Mouse (Mus musculus) intestine, postnatal 0 days (tissue): ENCODE measurements around the gene Pnpla5. TPM values are rescaled to one million over a fixed set of nuclear protein-coding genes. Genes with fewer than 3 reads are reported as not detected.
A peak's percentile ranks its signal among the peaks of the same experiment; 100 is the strongest.

Experiments
- ATAC-seq: fragments of 200-750 bp; cut with Nextera tagmentation; 2 replicates; pipeline ENCODE4 v1.8.0; 2017; ENCODE audit warnings: mild to moderate bottlenecking, moderate TSS enrichment, moderate library complexity
- H3K27ac ChIP-seq: fragments of 300-500 bp; sonication (generic); 2 replicates; pipeline ENCODE4 v1.5.1; 2014; ENCODE audit warnings: mild to moderate bottlenecking, low read depth, low read length, moderate library complexity
- H3K27me3 ChIP-seq: fragments of 300-500 bp; sonication (generic); replicated peaks from 2 replicates; pipeline ENCODE4 v1.6.1; 2014; ENCODE audit warnings: low read length, mixed read lengths; ENCODE audit not compliant: control insufficient read depth, insufficient read depth
- H3K36me3 ChIP-seq: fragments of 300-500 bp; sonication (generic); 2 replicates; pipeline ENCODE4 v1.6.1; 2014; ENCODE audit warnings: mild to moderate bottlenecking, moderate library complexity; ENCODE audit not compliant: control insufficient read depth, insufficient read depth
- H3K4me1 ChIP-seq: fragments of 300-500 bp; sonication (generic); replicated peaks from 2 replicates; pipeline ENCODE4 v1.6.1; 2014; ENCODE audit warnings: antibody characterized with exemption, low read length, mixed read lengths; ENCODE audit not compliant: control insufficient read depth, insufficient read depth
- H3K4me2 ChIP-seq: fragments of 300-500 bp; sonication (generic); replicated peaks from 2 replicates; pipeline ENCODE4 v1.6.1; 2014; ENCODE audit warnings: low read depth, mild to moderate bottlenecking, moderate library complexity
- H3K4me3 ChIP-seq: fragments of 300-500 bp; sonication (generic); 2 replicates; pipeline ENCODE4 v1.5.1; 2014; ENCODE audit warnings: low read depth, low read length
- H3K9ac ChIP-seq: fragments of 300-500 bp; sonication (generic); 2 replicates; pipeline ENCODE4 v1.6.1; 2014; ENCODE audit warnings: mild to moderate bottlenecking, low read depth, low read length
- H3K9me3 ChIP-seq: fragments of 300-500 bp; sonication (generic); 2 replicates; pipeline ENCODE4 v1.6.1; 2016; ENCODE audit warnings: mixed run types; ENCODE audit not compliant: control insufficient read depth
- CTCF ChIP-seq: sonication (generic); IDR thresholded peaks from 2 replicates; pipeline ENCODE4 v1.5.1; 2016; ENCODE audit warnings: low read depth, mild to moderate bottlenecking, control low read depth, antibody characterized with exemption, moderate library complexity
- WGBS: fragments of 180-500 bp; shearing (Covaris S2); extraction: QIAGEN DNeasy Blood & Tissue Kit; methylation state at CpG from one replicate; pipeline ENCODE4 v1.1.7; 2014; 5-methylcytosine and 5-hydroxymethylcytosine counted together
- microRNA-seq: library from miRNA; unstranded; fragments of <30 nt; microRNA quantifications from one replicate; pipeline ENCODE4, GENCODE M21; 2016
- polyA plus RNA-seq: library from polyadenylated mRNA; unstranded; fragments of >200 nt; fragmentation: Nextera tagmentation; extraction: Ambion mirVana; gene quantifications from 2 replicates; pipeline ENCODE4 v1.2.1, GENCODE M21; 2015

Pnpla5 gene
- polyA plus RNA-seq, 1 experiment from 2014 or later, result not detected

DNA sequence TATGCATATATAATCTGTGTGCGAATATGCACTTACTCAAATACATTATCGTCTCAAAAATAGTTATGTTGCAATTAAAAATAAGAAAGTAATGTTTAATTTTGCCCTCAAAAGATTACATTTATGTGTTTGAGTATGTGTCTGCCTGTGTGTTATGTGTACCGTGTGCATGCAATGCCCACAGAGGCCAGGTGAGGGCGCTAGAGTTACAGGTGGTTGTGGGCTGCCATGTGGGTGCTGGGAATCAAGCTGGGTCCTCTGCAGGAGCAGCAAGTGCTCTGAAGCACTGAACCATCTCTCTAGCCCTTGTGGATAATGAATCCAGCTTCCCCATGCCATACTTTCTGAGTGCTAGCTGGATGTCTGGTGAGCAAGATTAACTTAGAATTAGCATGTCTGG, 57.3 kb downstream of the Pnpla5 start:
- Histone ChIP-seq H3K27ac (no peak overlapping the region), H3K9me3 (peaks cover 3% of the 10 kb centered on the region; the same call in 1 of the 2 replicates), H3K4me2 (no peak overlapping the region), H3K36me3 (no peaks in the 10 kb centered on the region), H3K27me3 (peaks cover 24% of the 10 kb centered on the region), H3K9ac (no peak overlapping the region), H3K4me1 (no peaks in the 10 kb centered on the region), H3K4me3 (no peak overlapping the region)
- no peak for ATAC-seq
- WGBS, result 67% methylated on average over 4 of the region's 4 CpGs
- TF ChIP-seq CTCF, result peak; percentile 28

GRCm38 (mm10) chr15:84065140-84065539, 57.8 kb downstream of the Pnpla5 start, which contains the start of gene Efcab6:
Gene Efcab6, minus strand, starts transcription at chr15:84065379.
- Histone ChIP-seq H3K4me3 (0 out of 2 replicates have a peak within 1 kb of the TSS, but pooled peaks have one; percentile 9), H3K4me1 (no peaks in the 10 kb centered on the region), H3K27me3 (peaks cover 19% of the 10 kb centered on the region), H3K4me2 (peak within 1 kb of the TSS; percentile 35), H3K9ac (no peak within 1 kb of the TSS), H3K9me3 (peaks cover 3% of the 10 kb centered on the region; the same call in 1 of the 2 replicates), H3K36me3 (no peaks in the 10 kb centered on the region), H3K27ac (no peak within 1 kb of the TSS)
- no peak for TF ChIP-seq CTCF
- ATAC-seq, result no peak
- WGBS, result 2% methylated on average over 29 of the region's 29 CpGs

Small RNA genes within 50 kb of the gene (microRNA-seq; reads per million reads assigned to microRNA genes)
- gene Mir6392, result not detected

Other genes with a start within 250 kb of the Pnpla5 start
- gene Efcab6, start 57.8 kb downstream of the Pnpla5 start, polyA plus RNA-seq, result not detected in 2 replicates
- gene Sult4a1, start 17.4 kb downstream of the Pnpla5 start, polyA plus RNA-seq, result 3.8 and 4.5 TPM in 2 replicates
- 0.59 and 0.65 TPM in 2 replicates for gene Pnpla3, start 44.7 kb upstream of the Pnpla5 start, polyA plus RNA-seq
- 104 and 110 TPM in 2 replicates for gene Samm50, start 69.1 kb upstream of the Pnpla5 start, polyA plus RNA-seq
- 2.6 and 2.8 TPM in 2 replicates for gene Parvb, start 108.9 kb upstream of the Pnpla5 start, polyA plus RNA-seq
- 1.1 and 1.2 TPM in 2 replicates for gene Parvg, start 200.9 kb upstream of the Pnpla5 start, polyA plus RNA-seq